Mouse (Mus musculus): Measurements from ENCODE around the gene Nudt15.

Nudt15 gene

GRCm38 (mm10) chr14:73507702-73508376 is 40.2 kb downstream of the Nudt15 start:
- no peak for DNase-seq (ENCODE audit: low spot score in 2 of 2)

GRCm38 (mm10) chr14:73507200-73507599 is 40.8 kb downstream of the Nudt15 start:
- DNase-seq (ENCODE audit: low spot score in 2 of 2), result no peak

GRCm38 (mm10) chr14:73506283-73506682 is 41.8 kb downstream of the Nudt15 start:
- no peak for DNase-seq (ENCODE audit: low spot score in 2 of 2)

GRCm38 (mm10) chr14:73503237-73503933 is 44.7 kb downstream of the Nudt15 start:
- DNase-seq (ENCODE audit: low spot score in 2 of 2), result no peak

- peak; percentile 28 to 40 for DNase-seq (ENCODE audit: low spot score in 2 of 2)
These were observed 45.4 kb downstream of the Nudt15 start for GRCm38 (mm10) chr14:73502591-73503184.

GRCm38 (mm10) chr14:73501721-73502120 is 46.3 kb downstream of the Nudt15 start:
- DNase-seq (ENCODE audit: low spot score in 2 of 2), result no peak

- DNase-seq (ENCODE audit: low spot score in 2 of 2), result no peak
These were observed 46.8 kb downstream of the Nudt15 start for GRCm38 (mm10) chr14:73501283-73501682.

- DNase-seq (ENCODE audit: low spot score in 2 of 2), result no peak
These were observed 52.3 kb downstream of the Nudt15 start for GRCm38 (mm10) chr14:73495753-73496152.

- DNase-seq (ENCODE audit: low spot score in 2 of 2), result no peak
These were observed 53.9 kb downstream of the Nudt15 start for GRCm38 (mm10) chr14:73494122-73494521.

- no peak for DNase-seq (ENCODE audit: low spot score in 2 of 2)
These were observed 54.7 kb downstream of the Nudt15 start for GRCm38 (mm10) chr14:73493356-73493755.

- DNase-seq (ENCODE audit: low spot score in 2 of 2), result no peak
These were observed 61.4 kb downstream of the Nudt15 start for GRCm38 (mm10) chr14:73486641-73487040.

GRCm38 (mm10) chr14:73484366-73485110 is 63.5 kb downstream of the Nudt15 start:
- DNase-seq (ENCODE audit: low spot score in 2 of 2), result no peak

GRCm38 (mm10) chr14:73483516-73484229 is 64.4 kb downstream of the Nudt15 start:
- DNase-seq (ENCODE audit: low spot score in 2 of 2), result no peak

GRCm38 (mm10) chr14:73479771-73480170 is 68.3 kb downstream of the Nudt15 start:
- no peak for DNase-seq (ENCODE audit: low spot score in 2 of 2)

GRCm38 (mm10) chr14:73478321-73478720 is 69.7 kb downstream of the Nudt15 start:
- DNase-seq (ENCODE audit: low spot score in 2 of 2), result no peak

GRCm38 (mm10) chr14:73477077-73477476 is 71.0 kb downstream of the Nudt15 start:
- DNase-seq (ENCODE audit: low spot score in 2 of 2), result no peak

- no peak for DNase-seq (ENCODE audit: low spot score in 2 of 2)
These were observed 71.6 kb downstream of the Nudt15 start for GRCm38 (mm10) chr14:73476361-73476934.

GRCm38 (mm10) chr14:73475506-73475905 is 72.5 kb downstream of the Nudt15 start:
- no peak for DNase-seq (ENCODE audit: low spot score in 2 of 2)

GRCm38 (mm10) chr14:73474636-73475093 is 73.4 kb downstream of the Nudt15 start:
- peak in 1 of 2 experiments; percentile 31 for DNase-seq (ENCODE audit: low spot score in 2 of 2)

GRCm38 (mm10) chr14:73473670-73474460 is 74.2 kb downstream of the Nudt15 start:
- DNase-seq (ENCODE audit: low spot score in 2 of 2), result peak in 1 of 2 experiments; percentile 38

All from frontal cortex, postnatal 10 days (tissue).